Mouse (Mus musculus): ENCODE results near the gene Add3. TPM values are rescaled to one million over a fixed set of nuclear protein-coding genes. Genes with fewer than 3 reads are reported as not detected.

Add3 gene
- total and polyA plus RNA-seq, 3 experiments, result 14.0 to 52.9 TPM; not detected in 1

DNA sequence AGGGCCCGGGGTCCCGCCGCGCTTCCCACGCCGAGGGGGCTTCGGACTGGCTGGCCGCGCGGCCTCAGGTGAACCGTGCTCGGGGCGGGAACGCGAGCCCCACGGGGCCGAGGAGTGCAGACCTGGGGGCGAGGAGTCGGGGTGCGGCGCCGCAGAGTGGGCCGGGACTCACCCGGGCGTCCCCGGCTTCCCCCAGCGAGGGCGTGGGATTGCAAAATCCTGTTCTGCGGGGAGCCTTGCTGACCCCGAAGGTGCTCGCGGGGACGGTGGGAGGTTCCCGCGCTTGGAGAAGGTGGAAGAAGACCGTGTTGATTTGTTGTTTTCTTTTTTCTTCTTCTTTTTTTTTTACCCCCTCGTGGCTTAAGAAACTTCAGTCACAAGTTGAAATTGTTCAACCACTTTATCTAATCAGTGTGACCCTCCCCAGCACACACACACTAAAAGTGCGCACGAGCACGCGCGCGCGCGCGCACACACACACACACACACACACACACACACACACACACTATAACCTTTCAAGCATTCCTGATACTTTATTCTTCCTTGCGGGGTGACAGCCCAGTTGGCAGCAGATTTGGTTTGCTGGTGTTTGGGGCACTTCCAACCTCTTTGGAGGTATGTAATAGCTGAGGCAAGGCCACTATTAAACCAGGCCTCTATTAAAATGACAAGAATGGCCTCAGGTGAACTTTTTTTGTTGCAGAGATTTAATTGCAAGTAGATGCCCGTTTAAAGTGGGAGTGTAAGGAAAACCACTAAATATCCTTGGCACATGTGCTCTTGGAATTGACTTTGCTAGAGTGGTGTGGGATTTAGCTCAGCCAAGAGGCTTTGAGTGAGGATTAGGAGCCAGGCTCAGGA lies 3.1 kb downstream of the Add3 start (continued):
- TF ChIP-seq MEF2A (IDR thresholded peaks at IDR 0.05; ENCODE audit: extremely low read depth, insufficient replicate concordance, low read depth, low read length, poor library complexity, severe bottlenecking) (no peak), MXI1 (IDR thresholded peaks at IDR 0.05; ENCODE audit: low read depth, low read length) (no peak; the same call in 1 of the 2 replicates), ZC3H11A (IDR thresholded peaks at IDR 0.05; ENCODE audit: low read depth, low read length) (no peak), ZKSCAN1 (IDR thresholded peaks at IDR 0.05; ENCODE audit: low read depth, low read length) (no peak)

DNA sequence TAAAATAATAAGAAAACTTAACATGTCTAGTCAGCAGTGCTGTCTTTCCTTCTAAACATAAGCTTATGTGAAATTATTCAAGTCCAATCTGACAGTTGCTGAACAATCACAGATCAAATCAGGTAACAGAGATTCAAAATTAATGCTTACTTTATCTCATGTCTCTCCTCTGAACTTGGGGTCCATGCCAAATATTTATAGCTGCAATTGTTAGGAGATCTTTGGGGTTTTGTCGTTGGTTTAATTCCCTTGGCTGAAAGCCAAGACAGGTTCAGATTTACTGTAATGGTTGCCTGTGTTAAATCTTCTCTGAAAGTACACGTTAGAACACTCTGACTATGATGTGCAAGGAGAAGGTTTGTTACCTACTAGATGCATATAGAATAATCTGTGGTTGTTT lies 4.8 kb downstream of the Add3 start:
- TF ChIP-seq ZNF384 (IDR thresholded peaks at IDR 0.05; ENCODE audit: low read depth, low read length) (no peak), RCOR1 (IDR thresholded peaks at IDR 0.05; ENCODE audit: low read depth, low read length) (peak; percentile 94), MAZ (IDR thresholded peaks at IDR 0.05; ENCODE audit: low read depth, low read length) (no peak), GATA1 (IDR thresholded peaks at IDR 0.05; ENCODE audit: low read depth, low read length) (peak; percentile 11; the same call in 1 of the 2 replicates), UBTF (IDR thresholded peaks at IDR 0.05; ENCODE audit: borderline replicate concordance, insufficient read depth, low read depth, low read length) (no peak), ETS1 (IDR thresholded peaks at IDR 0.05; ENCODE audit: low read depth, low read length) (no peak)
- H3K4me1 ChIP-seq (ENCODE audit: control insufficient read depth in 1 of 2, insufficient read depth in 2 of 2, low read length in 2 of 2), result peaks cover 0 to 7% of the 10 kb centered on the region in 2 experiments; a peak in 3 of 4 replicates

DNA sequence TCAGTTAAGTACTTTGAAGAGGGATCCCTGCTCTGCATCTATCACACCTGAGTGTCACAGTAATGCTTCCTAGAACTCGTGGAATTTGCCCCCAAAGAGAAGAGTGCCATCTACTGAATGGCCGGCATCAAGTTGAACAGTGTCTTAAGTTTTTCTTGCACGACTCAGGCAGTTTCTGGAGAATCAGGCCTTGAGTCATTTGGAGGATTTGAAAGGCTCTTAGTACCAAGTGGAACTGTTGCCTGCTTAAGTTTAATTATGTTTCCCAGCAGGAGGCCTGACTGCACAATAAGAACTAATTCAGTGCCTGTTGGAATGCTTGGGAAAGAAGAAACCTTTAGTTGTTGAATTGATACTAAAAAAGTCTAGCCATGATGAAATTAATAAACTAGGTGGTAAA lies 9.1 kb downstream of the Add3 start:
- peaks cover 10 to 13% of the 10 kb centered on the region in 2 experiments for H3K4me1 ChIP-seq (ENCODE audit: control insufficient read depth in 1 of 2, insufficient read depth in 2 of 2, low read length in 2 of 2)

More for the DNA sequence above, 4.8 kb downstream of the Add3 start:
- H3K36me3 ChIP-seq (ENCODE audit: control insufficient read depth in 1 of 2, insufficient read depth in 2 of 2, low read length in 2 of 2), result peaks cover 0 to 14% of the 10 kb centered on the region in 2 experiments; a peak in 2 of 4 replicates
- no peaks in the 10 kb centered on the region for H3K9me3 ChIP-seq (replicated peaks; ENCODE audit: insufficient read depth, low read length)
- H3K9ac ChIP-seq (ENCODE audit: control insufficient read depth, low read depth, low read length, poor library complexity, severe bottlenecking), result no peak overlapping the region
- no peak overlapping the region for H3K27ac ChIP-seq (ENCODE audit: control insufficient read depth, low read depth, low read length)
- no peaks in the 10 kb centered on the region for H3K27me3 ChIP-seq (ENCODE audit: control insufficient read depth in 1 of 2, insufficient read depth in 2 of 2, low read length in 2 of 2)
- peaks cover 5% of the 10 kb centered on the region; the same call in 1 of the 2 replicates for H3K79me2 ChIP-seq (ENCODE audit: control insufficient read depth, insufficient read depth, low read length, poor library complexity)
- peak; percentile 21 for DNase-seq (ENCODE audit: low read depth, low spot score)
- no peak overlapping the region for H3K4me3 ChIP-seq (ENCODE audit: control insufficient read depth in 1 of 2, insufficient read depth in 1 of 2, low read depth in 2 of 2, low read length in 2 of 2)

More for the DNA sequence above, 9.1 kb downstream of the Add3 start:
- no peaks in the 10 kb centered on the region for H3K79me2 ChIP-seq (ENCODE audit: control insufficient read depth, insufficient read depth, low read length, poor library complexity)
- H3K36me3 ChIP-seq (ENCODE audit: control insufficient read depth in 1 of 2, insufficient read depth in 2 of 2, low read length in 2 of 2), result peaks cover 0 to 18% of the 10 kb centered on the region in 2 experiments; a peak in 2 of 4 replicates
- H3K4me3 ChIP-seq (ENCODE audit: control insufficient read depth in 1 of 2, insufficient read depth in 1 of 2, low read depth in 2 of 2, low read length in 2 of 2), result no peak overlapping the region
- H3K9ac ChIP-seq (ENCODE audit: control insufficient read depth, low read depth, low read length, poor library complexity, severe bottlenecking), result no peak overlapping the region
- H3K27ac ChIP-seq (ENCODE audit: control insufficient read depth, low read depth, low read length), result no peak overlapping the region
- no peaks in the 10 kb centered on the region for H3K9me3 ChIP-seq (replicated peaks; ENCODE audit: insufficient read depth, low read length)
- TF ChIP-seq ZC3H11A (IDR thresholded peaks at IDR 0.05; ENCODE audit: low read depth, low read length), result no peak
- TF ChIP-seq JUND (IDR thresholded peaks at IDR 0.05; ENCODE audit: low read depth, low read length), result no peak
- no peak for TF ChIP-seq MAFK (IDR thresholded peaks at IDR 0.05; ENCODE audit: borderline replicate concordance, low read depth, low read length)
- TF ChIP-seq GABPA (IDR thresholded peaks at IDR 0.05; ENCODE audit: low read depth, low read length), result no peak
- TF ChIP-seq POLR2AphosphoS2 (IDR thresholded peaks at IDR 0.05; ENCODE audit: low read length), result no peak
- TF ChIP-seq POLR2A (IDR thresholded peaks at IDR 0.05; ENCODE audit: control insufficient read depth in 1 of 2, insufficient read depth in 1 of 2, low read depth in 1 of 2, low read length in 2 of 2, poor library complexity in 1 of 2), result no peak
- TF ChIP-seq ZKSCAN1 (IDR thresholded peaks at IDR 0.05; ENCODE audit: low read depth, low read length), result no peak
- TF ChIP-seq MXI1 (IDR thresholded peaks at IDR 0.05; ENCODE audit: low read depth, low read length), result no peak
- TF ChIP-seq BHLHE40 (IDR thresholded peaks at IDR 0.05; ENCODE audit: borderline replicate concordance, low read depth, low read length), result no peak
- no peak for TF ChIP-seq MEF2A (IDR thresholded peaks at IDR 0.05; ENCODE audit: extremely low read depth, insufficient replicate concordance, low read depth, low read length, poor library complexity, severe bottlenecking)
- no peak for TF ChIP-seq ETS1 (IDR thresholded peaks at IDR 0.05; ENCODE audit: low read depth, low read length)
- TF ChIP-seq KAT2A (conservative IDR thresholded peaks at IDR 0.05; ENCODE audit: low read depth, low read length), result no peak
- no peak for TF ChIP-seq EP300 (IDR thresholded peaks at IDR 0.05; ENCODE audit: low read depth in 1 of 2, low read length in 2 of 2)
- no peak for TF ChIP-seq RAD21 (IDR thresholded peaks at IDR 0.05; ENCODE audit: low read depth, low read length)
- TF ChIP-seq HCFC1 (IDR thresholded peaks at IDR 0.05; ENCODE audit: low read depth, low read length), result no peak
- no peak for TF ChIP-seq CTCF (IDR thresholded peaks at IDR 0.05 in 2 of 3, conservative IDR thresholded peaks at IDR 0.05 in 1 of 3; ENCODE audit: control insufficient read depth in 1 of 3, insufficient read depth in 1 of 3, low read depth in 2 of 3, low read length in 3 of 3, poor library complexity in 1 of 3, severe bottlenecking in 1 of 3)
- TF ChIP-seq ZNF384 (IDR thresholded peaks at IDR 0.05; ENCODE audit: low read depth, low read length), result no peak
- no peak for TF ChIP-seq USF2 (IDR thresholded peaks at IDR 0.05; ENCODE audit: borderline replicate concordance in 1 of 2, insufficient read depth in 1 of 2, low read depth in 1 of 2, low read length in 2 of 2)
- no peak for DNase-seq (ENCODE audit: low read depth, low spot score)
- H3K27me3 ChIP-seq (ENCODE audit: control insufficient read depth in 1 of 2, insufficient read depth in 2 of 2, low read length in 2 of 2), result no peaks in the 10 kb centered on the region
